Mouse (Mus musculus): ENCODE results near the gene Lca5l. TPM values are rescaled to one million over a fixed set of nuclear protein-coding genes. Genes with fewer than 3 reads are reported as not detected.

The Lca5l gene
- polyA plus RNA-seq, 1 experiment from 2014 or later = 1.0 TPM

Other genes starting within 250 kb of the Lca5l start
- 102 and 113 TPM in 2 replicates for gene Psmg1, start 201.3 kb downstream of the Lca5l start, polyA plus RNA-seq (2016; fragmentation: Nextera tagmentation; extraction: Ambion mirVana)
- gene Brwd1, start 109.7 kb downstream of the Lca5l start, polyA plus RNA-seq (2016; fragmentation: Nextera tagmentation; extraction: Ambion mirVana) = 133 and 160 TPM in 2 replicates
- 713 and 827 TPM in 2 replicates for gene Hmgn1, start 64.5 kb downstream of the Lca5l start, polyA plus RNA-seq (2016; fragmentation: Nextera tagmentation; extraction: Ambion mirVana)
- 125 and 129 TPM in 2 replicates for gene Wrb, start 46.9 kb downstream of the Lca5l start, polyA plus RNA-seq (2016; fragmentation: Nextera tagmentation; extraction: Ambion mirVana)
- 1.4 and 2.0 TPM in 2 replicates for gene Sh3bgr, start 8.2 kb upstream of the Lca5l start, polyA plus RNA-seq (2016; fragmentation: Nextera tagmentation; extraction: Ambion mirVana)
- 0.37 and 0.65 TPM in 2 replicates for gene B3galt5, start 43.5 kb upstream of the Lca5l start, polyA plus RNA-seq (2016; fragmentation: Nextera tagmentation; extraction: Ambion mirVana)